Mouse (Mus musculus): Measurements from ENCODE around the gene Lmtk2. TPM values are rescaled to one million over a fixed set of nuclear protein-coding genes. Genes with fewer than 3 reads are reported as not detected.

Gene Lmtk2
- polyA plus RNA-seq, 2 experiments from 2014 or later: 3.7 to 4.3 TPM

GRCm38 (mm10) chr5:144219936-144220335, 119.7 kb downstream of the Lmtk2 start:
- no peak for ATAC-seq

- peak; percentile 70 for ATAC-seq
These were observed 121.1 kb downstream of the Lmtk2 start for GRCm38 (mm10) chr5:144221305-144221704.

- ATAC-seq: peak; percentile 27
These were observed 122.7 kb downstream of the Lmtk2 start for GRCm38 (mm10) chr5:144222811-144223502.

- ATAC-seq: peak; percentile 79
These were observed 123.2 kb downstream of the Lmtk2 start, which contains the start of gene Tecpr1 for GRCm38 (mm10) chr5:144223503-144223862. Gene Tecpr1, minus strand, starts transcription at chr5:144223615.

GRCm38 (mm10) chr5:144223899-144224816, 123.9 kb downstream of the Lmtk2 start:
- no peak for ATAC-seq

- no peak for ATAC-seq
These were observed 126.0 kb downstream of the Lmtk2 start for GRCm38 (mm10) chr5:144226220-144226619.

GRCm38 (mm10) chr5:144230216-144230615, 130.0 kb downstream of the Lmtk2 start:
- ATAC-seq: no peak

GRCm38 (mm10) chr5:144231410-144231809, 131.2 kb downstream of the Lmtk2 start:
- ATAC-seq: no peak

GRCm38 (mm10) chr5:144232531-144232930, 132.3 kb downstream of the Lmtk2 start:
- no peak for ATAC-seq

- no peak for ATAC-seq
These were observed 134.0 kb downstream of the Lmtk2 start for GRCm38 (mm10) chr5:144234222-144234621.

- ATAC-seq: no peak
These were observed 134.5 kb downstream of the Lmtk2 start for GRCm38 (mm10) chr5:144234714-144235113.

Other genes starting within 250 kb of the Lmtk2 start
- under 1 TPM in 1 of 2 experiments, not detected in 1; 0.69 TPM for gene Ankrd61, start 202.8 kb upstream of the Lmtk2 start, polyA plus RNA-seq (2017; shearing (Covaris generic))
- 10 to 100 TPM; 32.3 to 54.2 TPM for gene Aimp2, start 190.6 kb upstream of the Lmtk2 start, polyA plus RNA-seq (2017; shearing (Covaris generic))
- gene Pms2, start 190.5 kb upstream of the Lmtk2 start, polyA plus RNA-seq (2017; shearing (Covaris generic)): 10 to 100 TPM; 37.0 to 39.8 TPM
- 1 to 10 TPM in 1 of 2 experiments, not detected in 1; 2.7 TPM for gene Gm42421, start 172.3 kb upstream of the Lmtk2 start, polyA plus RNA-seq (2017; shearing (Covaris generic))
- not detected for gene Rsph10b, start 167.4 kb upstream of the Lmtk2 start, polyA plus RNA-seq (2017; shearing (Covaris generic))
- 10 to 100 TPM; 37.5 to 38.6 TPM for gene Ccz1, start 85.6 kb upstream of the Lmtk2 start, polyA plus RNA-seq (2017; shearing (Covaris generic))
- gene Ocm, start 73.8 kb upstream of the Lmtk2 start, polyA plus RNA-seq (2017; shearing (Covaris generic)): not detected
- under 1 TPM in 1 of 2 experiments, not detected in 1; 0.09 TPM for gene Bhlha15, start 89.8 kb downstream of the Lmtk2 start, polyA plus RNA-seq (2017; shearing (Covaris generic))
- gene Tecpr1, start 123.2 kb downstream of the Lmtk2 start, polyA plus RNA-seq (2017; shearing (Covaris generic)): 10 to 100 TPM; 68.3 to 97.8 TPM
- 1 to 10 TPM; 2.5 to 4.7 TPM for gene Bri3, start 144.0 kb downstream of the Lmtk2 start, polyA plus RNA-seq (2017; shearing (Covaris generic))